Comparison of ENCODE assay signal across 13 mouse cellular contexts in genomic region chr7:78026992-78027615, GRCm38 (mm10).
DNase-seq lines count a peak whose midpoint lies in the region; ATAC-seq and TF ChIP-seq lines count a peak whose summit lies in the region.
"Had no signal": no experiment of that assay in that cellular context is flagged by ENCODE, and none has a peak within 500 bp of the region (broad histone marks: within the 10 kb centered on the region; RNA-seq: fewer than 3 reads in every experiment).

No protein-coding gene starts in this region.

- H3K27ac ChIP-seq in forebrain, postnatal 0 days (ENCODE audit: low read depth, low read length) = no peak overlapping the region
- H3K27ac ChIP-seq in forebrain, embryonic 11.5 days (ENCODE audit: low read depth, low read length) = no peak overlapping the region
- no peak overlapping the region for H3K27ac ChIP-seq in embryonic facial prominence, embryonic 10.5 days (replicated peaks)
- H3K27ac ChIP-seq: embryonic facial prominence, embryonic 12.5 days; heart, embryonic 15.5 days; liver, embryonic 15.5 days had no signal

- no peaks in the 10 kb centered on the region for H3K36me3 ChIP-seq in forebrain, postnatal 0 days (ENCODE audit: insufficient read depth)
- H3K36me3 ChIP-seq in forebrain, embryonic 11.5 days (ENCODE audit: control insufficient read depth, insufficient read depth, low read length) = no peaks in the 10 kb centered on the region
- H3K36me3 ChIP-seq in embryonic facial prominence, embryonic 10.5 days (replicated peaks) = no peaks in the 10 kb centered on the region
- H3K36me3 ChIP-seq: embryonic facial prominence, embryonic 12.5 days; heart, embryonic 15.5 days; liver, embryonic 15.5 days had no signal

- no peak overlapping the region for H3K4me2 ChIP-seq in forebrain, postnatal 0 days (ENCODE audit: low read depth)
- H3K4me2 ChIP-seq in forebrain, embryonic 11.5 days (ENCODE audit: low read depth, low read length, severe bottlenecking) = no peak overlapping the region
- H3K4me2 ChIP-seq: embryonic facial prominence, embryonic 12.5 days; heart, embryonic 15.5 days; liver, embryonic 15.5 days had no signal

- H3K9ac ChIP-seq in forebrain, postnatal 0 days = no peak overlapping the region
- H3K9ac ChIP-seq in forebrain, embryonic 11.5 days (ENCODE audit: low read length) = no peak overlapping the region
- H3K9ac ChIP-seq: embryonic facial prominence, embryonic 12.5 days; heart, embryonic 15.5 days; liver, embryonic 15.5 days had no signal

- no peak for TF ChIP-seq CTCF in forebrain, postnatal 0 days (IDR thresholded peaks at IDR 0.05; ENCODE audit: low read depth)

- peak; percentile 45 for DNase-seq in forebrain, postnatal 0 days
- DNase-seq in forebrain, embryonic 11.5 days (ENCODE audit: low spot score) = no peak
- peak; percentile 10 for DNase-seq in embryonic facial prominence, embryonic 10.5 days (ENCODE audit: low spot score)
- peak; percentile 15 to 16 for DNase-seq in layer of hippocampus, adult 8-10 months (ENCODE audit: low spot score in 2 of 2)
- DNase-seq in right cerebral cortex, adult 2 months (ENCODE audit: low spot score in 2 of 2) = peak; percentile 50 to 57
- no peak for DNase-seq in c-Kit-positive CD71-positive TER-119-positive erythroid progenitor cells, embryonic 14.5 days (ENCODE audit: low spot score)
- no peak for DNase-seq in lung, postnatal 25 days (ENCODE audit: low spot score)
- DNase-seq in urinary bladder, postnatal 14 days (ENCODE audit: low spot score) = no peak
- DNase-seq: kidney, postnatal 4 days had no signal

- H3K27me3 ChIP-seq in forebrain, postnatal 0 days (ENCODE audit: insufficient read depth, low read length) = no peaks in the 10 kb centered on the region
- no peaks in the 10 kb centered on the region for H3K27me3 ChIP-seq in forebrain, embryonic 11.5 days (ENCODE audit: control insufficient read depth, insufficient read depth, low read length)
- no peaks in the 10 kb centered on the region for H3K27me3 ChIP-seq in embryonic facial prominence, embryonic 10.5 days (replicated peaks; ENCODE audit: low read depth, poor library complexity, severe bottlenecking)
- H3K27me3 ChIP-seq: embryonic facial prominence, embryonic 12.5 days; heart, embryonic 15.5 days; liver, embryonic 15.5 days had no signal

- 61% methylated on average over 4 of the region's 4 CpGs for WGBS in forebrain, postnatal 0 days
- WGBS in forebrain, embryonic 11.5 days = 69% methylated on average over 4 of the region's 4 CpGs
- WGBS in embryonic facial prominence, embryonic 10.5 days = 60% methylated on average over 4 of the region's 4 CpGs

- H3K4me3 ChIP-seq in forebrain, postnatal 0 days (ENCODE audit: low read depth, low read length) = no peak overlapping the region
- no peak overlapping the region for H3K4me3 ChIP-seq in forebrain, embryonic 11.5 days (ENCODE audit: low read depth, low read length)
- no peak overlapping the region for H3K4me3 ChIP-seq in embryonic facial prominence, embryonic 10.5 days
- H3K4me3 ChIP-seq: embryonic facial prominence, embryonic 12.5 days; heart, embryonic 15.5 days; liver, embryonic 15.5 days had no signal

- no peaks in the 10 kb centered on the region for H3K9me3 ChIP-seq in forebrain, postnatal 0 days (ENCODE audit: low read length)
- H3K9me3 ChIP-seq in forebrain, embryonic 11.5 days (ENCODE audit: control insufficient read depth, low read length) = no peaks in the 10 kb centered on the region
- no peaks in the 10 kb centered on the region for H3K9me3 ChIP-seq in embryonic facial prominence, embryonic 10.5 days
- H3K9me3 ChIP-seq: embryonic facial prominence, embryonic 12.5 days; heart, embryonic 15.5 days; liver, embryonic 15.5 days had no signal

- ATAC-seq in forebrain, postnatal 0 days = peak; percentile 74
- ATAC-seq in forebrain, embryonic 11.5 days (replicated peaks; ENCODE audit: low FRiP score) = no peak
- ATAC-seq: inflammation-experienced regulatory T-cells, adult 6 months had no signal

- H3K4me1 ChIP-seq in forebrain, postnatal 0 days (ENCODE audit: insufficient read depth) = peaks cover 3% of the 10 kb centered on the region; the same call in 1 of the 2 replicates
- no peaks in the 10 kb centered on the region for H3K4me1 ChIP-seq in forebrain, embryonic 11.5 days (replicated peaks; ENCODE audit: control insufficient read depth, insufficient read depth, low read length)
- H3K4me1 ChIP-seq in embryonic facial prominence, embryonic 10.5 days = peaks cover 6% of the 10 kb centered on the region; the same call in 1 of the 2 replicates
- H3K4me1 ChIP-seq: embryonic facial prominence, embryonic 12.5 days; heart, embryonic 15.5 days; liver, embryonic 15.5 days had no signal

Comparison
In these comparisons a context has a peak if more than half of its experiments do, and no peak if none do; other contexts are left out.
1. DNase-seq: peak in forebrain, postnatal 0 days (single experiment), embryonic facial prominence, embryonic 10.5 days (single experiment), layer of hippocampus, adult 8-10 months (2 of 2) and right cerebral cortex, adult 2 months (2 of 2); none in forebrain, embryonic 11.5 days (single experiment), c-Kit-positive CD71-positive TER-119-positive erythroid progenitor cells, embryonic 14.5 days (single experiment), lung, postnatal 25 days (single experiment) and urinary bladder, postnatal 14 days (single experiment).